Comparison of ENCODE assay signal across 9 mouse cellular contexts in genomic region chr15:100410918-100411672, GRCm38 (mm10). TPM values are rescaled to one million over a fixed set of nuclear protein-coding genes. Genes with fewer than 3 reads are reported as not detected.
A peak's percentile ranks its signal among the peaks of the same experiment; 100 is the strongest.
DNase-seq lines count a peak whose midpoint lies in the region; ATAC-seq and TF ChIP-seq lines count a peak whose summit lies in the region.
"Had no signal": no experiment of that assay in that cellular context is flagged by ENCODE, and none has a peak within 500 bp of the region (broad histone marks: within the 10 kb centered on the region; RNA-seq: fewer than 3 reads in every experiment).

No protein-coding gene starts in this region.

- H3K4me1 ChIP-seq in intestine, embryonic 14.5 days (replicated peaks; ENCODE audit: control insufficient read depth, insufficient read depth, low read length) = no peaks in the 10 kb centered on the region
- H3K4me1 ChIP-seq in lung, embryonic 14.5 days (ENCODE audit: insufficient read depth) = no peaks in the 10 kb centered on the region

- no peak overlapping the region for H3K27ac ChIP-seq in intestine, embryonic 14.5 days (ENCODE audit: low read depth)
- H3K27ac ChIP-seq in lung, embryonic 14.5 days (ENCODE audit: low read depth) = no peak overlapping the region; the same call in 1 of the 2 replicates
- H3K27ac ChIP-seq: neural tube, embryonic 13.5 days had no signal

- no peaks in the 10 kb centered on the region for H3K9me3 ChIP-seq in intestine, embryonic 14.5 days (ENCODE audit: control insufficient read depth, low read length)
- H3K9me3 ChIP-seq in lung, embryonic 14.5 days (ENCODE audit: low read depth, low read length) = no peaks in the 10 kb centered on the region
- H3K9me3 ChIP-seq: neural tube, embryonic 13.5 days had no signal

- no peak overlapping the region for H3K4me3 ChIP-seq in intestine, embryonic 14.5 days (ENCODE audit: low read depth, low read length)
- no peak overlapping the region for H3K4me3 ChIP-seq in lung, embryonic 14.5 days (ENCODE audit: low read depth, low read length)
- H3K4me3 ChIP-seq: neural tube, embryonic 13.5 days had no signal

- no peak overlapping the region for H3K9ac ChIP-seq in intestine, embryonic 14.5 days (ENCODE audit: low read length)
- H3K9ac ChIP-seq in lung, embryonic 14.5 days = no peak overlapping the region; the same call in 1 of the 2 replicates
- H3K9ac ChIP-seq: neural tube, embryonic 13.5 days had no signal

- TF ChIP-seq CTCF in lung, embryonic 14.5 days (IDR thresholded peaks at IDR 0.05; ENCODE audit: low read depth) = no peak

- H3K27me3 ChIP-seq in intestine, embryonic 14.5 days (replicated peaks; ENCODE audit: control insufficient read depth, insufficient read depth, low read length) = no peaks in the 10 kb centered on the region
- no peaks in the 10 kb centered on the region for H3K27me3 ChIP-seq in lung, embryonic 14.5 days (ENCODE audit: insufficient read depth, low read length)
- H3K27me3 ChIP-seq: neural tube, embryonic 13.5 days had no signal

- no peak overlapping the region for H3K4me2 ChIP-seq in intestine, embryonic 14.5 days (ENCODE audit: low read length)
- no peak overlapping the region for H3K4me2 ChIP-seq in lung, embryonic 14.5 days
- H3K4me2 ChIP-seq: neural tube, embryonic 13.5 days had no signal

- WGBS in intestine, embryonic 14.5 days = 55% methylated on average over 14 of the region's 14 CpGs
- 53% methylated on average over 14 of the region's 14 CpGs for WGBS in lung, embryonic 14.5 days

- ATAC-seq in intestine, embryonic 14.5 days (replicated peaks; ENCODE audit: low FRiP score, low TSS enrichment, low read depth) = 0 out of 2 replicates have a peak, but pooled peaks have one; percentile 32
- ATAC-seq in lung, embryonic 14.5 days (ENCODE audit: insufficient read depth) = no peak

- H3K36me3 ChIP-seq in intestine, embryonic 14.5 days (ENCODE audit: control insufficient read depth, insufficient read depth, low read length) = peaks cover 33% of the 10 kb centered on the region
- peaks cover 37% of the 10 kb centered on the region for H3K36me3 ChIP-seq in lung, embryonic 14.5 days (ENCODE audit: insufficient read depth)

- DNase-seq in urinary bladder, adult 18-20 months (ENCODE audit: low spot score in 2 of 2) = peak; percentile 48 to 57
- no peak for DNase-seq in urinary bladder, adult 2 months (ENCODE audit: low spot score)
- peak; percentile 59 for DNase-seq in intestine, embryonic 14.5 days (ENCODE audit: low spot score)
- peak; percentile 56 for DNase-seq in lung, embryonic 14.5 days
- peak; percentile 86 for DNase-seq in yolk sac, embryonic 10.5 days (ENCODE audit: low spot score)
- DNase-seq in right cerebral cortex, adult 2 months (ENCODE audit: low spot score in 2 of 2) = no peak
- DNase-seq in cerebellum, postnatal 36 days = no peak
- DNase-seq in cerebellum, adult 11 months = no peak

RNA-seq across cellular contexts. Expression of gene Gm5475, which starts 10.9 kb away (rescaled TPM):
- polyA plus RNA-seq in urinary bladder, adult 2 months (2012; rRNA removed) = not detected in 2 replicates
- polyA plus RNA-seq in intestine, embryonic 14.5 days (2014; fragmentation: Nextera tagmentation; extraction: Ambion mirVana) = not detected in 2 replicates
- not detected in 2 replicates for polyA plus RNA-seq in lung, embryonic 14.5 days (2014; fragmentation: Nextera tagmentation; extraction: Ambion mirVana)

RNA-seq across cellular contexts. Expression of gene Slc11a2, which starts 13.8 kb away (rescaled TPM):
- polyA plus RNA-seq in urinary bladder, adult 2 months (2012; rRNA removed) = 19.3 and 21.5 TPM in 2 replicates
- 17.6 and 20.6 TPM in 2 replicates for polyA plus RNA-seq in intestine, embryonic 14.5 days (2014; fragmentation: Nextera tagmentation; extraction: Ambion mirVana)
- polyA plus RNA-seq in lung, embryonic 14.5 days (2014; fragmentation: Nextera tagmentation; extraction: Ambion mirVana) = 17.8 and 21.6 TPM in 2 replicates

RNA-seq across cellular contexts. Expression of gene Higd1c, which starts 46.8 kb away (rescaled TPM):
- polyA plus RNA-seq in urinary bladder, adult 2 months (2012; rRNA removed) = not detected in 2 replicates
- polyA plus RNA-seq in intestine, embryonic 14.5 days (2014; fragmentation: Nextera tagmentation; extraction: Ambion mirVana) = not detected in 2 replicates
- polyA plus RNA-seq in lung, embryonic 14.5 days (2014; fragmentation: Nextera tagmentation; extraction: Ambion mirVana) = 0.38 TPM in 1 of 2 replicates, not detected in the other

RNA-seq across cellular contexts. Expression of gene Letmd1, which starts 57.7 kb away (rescaled TPM):
- 46.8 and 50.4 TPM in 2 replicates for polyA plus RNA-seq in urinary bladder, adult 2 months (2012; rRNA removed)
- 38.5 and 40.1 TPM in 2 replicates for polyA plus RNA-seq in intestine, embryonic 14.5 days (2014; fragmentation: Nextera tagmentation; extraction: Ambion mirVana)
- polyA plus RNA-seq in lung, embryonic 14.5 days (2014; fragmentation: Nextera tagmentation; extraction: Ambion mirVana) = 20.6 and 22.9 TPM in 2 replicates

RNA-seq across cellular contexts. Expression of gene Mettl7a2, which starts 58.1 kb away (rescaled TPM):
- polyA plus RNA-seq in urinary bladder, adult 2 months (2012; rRNA removed) = 0.04 TPM in 1 of 2 replicates, not detected in the other
- polyA plus RNA-seq in intestine, embryonic 14.5 days (2014; fragmentation: Nextera tagmentation; extraction: Ambion mirVana) = not detected in 2 replicates
- polyA plus RNA-seq in lung, embryonic 14.5 days (2014; fragmentation: Nextera tagmentation; extraction: Ambion mirVana) = not detected in 2 replicates
- polyA plus RNA-seq: neural tube, embryonic 13.5 days had no signal

Comparison
In these comparisons a context has a peak if more than half of its experiments do, and no peak if none do; other contexts are left out.
1. DNase-seq: peak in urinary bladder, adult 18-20 months (2 of 2), intestine, embryonic 14.5 days (single experiment), lung, embryonic 14.5 days (single experiment) and yolk sac, embryonic 10.5 days (single experiment); none in urinary bladder, adult 2 months (single experiment), right cerebral cortex, adult 2 months (0 of 2), cerebellum, postnatal 36 days (0 of 2) and cerebellum, adult 11 months (single experiment).